Comparison of ENCODE assay signal across 12 mouse cellular contexts in the genomic region with DNA sequence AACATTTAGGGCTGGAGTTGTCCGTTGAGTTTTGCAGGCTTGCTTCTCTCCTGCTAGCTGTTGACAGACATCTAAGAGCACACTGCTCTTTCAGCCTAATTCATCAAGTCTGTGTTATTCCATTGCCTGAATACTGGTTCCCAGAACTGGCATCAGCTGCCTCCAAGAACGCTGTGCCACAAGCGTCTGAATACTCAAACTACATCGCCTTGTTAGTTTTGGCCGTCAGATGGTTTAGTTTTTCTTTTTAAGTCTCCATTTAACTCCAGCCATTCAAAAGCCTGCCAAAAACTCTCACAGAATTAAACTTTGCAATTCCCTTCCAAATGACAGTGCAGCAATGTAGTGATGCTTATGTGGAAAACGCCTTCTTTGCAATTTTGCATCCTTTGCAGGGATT. TPM values are rescaled to one million over a fixed set of nuclear protein-coding genes. Genes with fewer than 3 reads are reported as not detected.
DNase-seq lines count a peak whose midpoint lies in the region; ATAC-seq lines count a peak whose summit lies in the region.
"Had no signal": no experiment of that assay in that cellular context is flagged by ENCODE, and none has a peak within 500 bp of the region (broad histone marks: within the 10 kb centered on the region; RNA-seq: fewer than 3 reads in every experiment).

No protein-coding gene starts in this region.

- DNase-seq in embryonic facial prominence, embryonic 14.5 days (ENCODE audit: low spot score) = peak; percentile 62
- no peak for DNase-seq in embryonic facial prominence, embryonic 10.5 days (ENCODE audit: low spot score)
- DNase-seq in hindbrain, embryonic 10.5 days (ENCODE audit: low spot score) = no peak
- DNase-seq in right cerebral cortex, adult 18-20 months = peak; percentile 35
- DNase-seq in right cerebral cortex, postnatal 25 days = no peak
- DNase-seq in adrenal gland, adult 18-20 months (ENCODE audit: low spot score in 2 of 2) = no peak
- DNase-seq: cerebellum, adult 9-10 months had no signal

- H3K27me3 ChIP-seq in embryonic facial prominence, embryonic 14.5 days (replicated peaks; ENCODE audit: control insufficient read depth, insufficient read depth, low read length) = no peaks in the 10 kb centered on the region
- H3K27me3 ChIP-seq in embryonic facial prominence, embryonic 10.5 days (replicated peaks; ENCODE audit: low read depth, poor library complexity, severe bottlenecking) = no peaks in the 10 kb centered on the region
- no peaks in the 10 kb centered on the region for H3K27me3 ChIP-seq in hindbrain, embryonic 16.5 days (replicated peaks; ENCODE audit: control insufficient read depth, insufficient read depth, low read length)
- H3K27me3 ChIP-seq in hindbrain, embryonic 10.5 days (ENCODE audit: insufficient read depth, poor library complexity, severe bottlenecking) = no peaks in the 10 kb centered on the region
- no peaks in the 10 kb centered on the region for H3K27me3 ChIP-seq in kidney, embryonic 14.5 days (ENCODE audit: control insufficient read depth, insufficient read depth, low read length)

- peak overlapping the region; percentile 20; the same call in 1 of the 2 replicates for H3K4me2 ChIP-seq in embryonic facial prominence, embryonic 14.5 days (ENCODE audit: low read depth, low read length)
- no peak overlapping the region for H3K4me2 ChIP-seq in hindbrain, embryonic 16.5 days (ENCODE audit: low read length)
- H3K4me2 ChIP-seq in kidney, embryonic 14.5 days (replicated peaks; ENCODE audit: low read depth, low read length) = no peak overlapping the region

- no peak overlapping the region for H3K9ac ChIP-seq in embryonic facial prominence, embryonic 14.5 days (ENCODE audit: low read depth, low read length)
- H3K9ac ChIP-seq in hindbrain, embryonic 16.5 days (ENCODE audit: low read depth, low read length) = no peak overlapping the region
- H3K9ac ChIP-seq in kidney, embryonic 14.5 days (ENCODE audit: low read depth, low read length) = no peak overlapping the region
- H3K9ac ChIP-seq: liver, embryonic 14.5 days had no signal

- H3K4me3 ChIP-seq in embryonic facial prominence, embryonic 14.5 days (ENCODE audit: low read depth, low read length) = no peak overlapping the region
- H3K4me3 ChIP-seq in embryonic facial prominence, embryonic 10.5 days = no peak overlapping the region
- no peak overlapping the region for H3K4me3 ChIP-seq in hindbrain, embryonic 16.5 days (ENCODE audit: low read length)
- H3K4me3 ChIP-seq in hindbrain, embryonic 10.5 days = no peak overlapping the region
- H3K4me3 ChIP-seq in kidney, embryonic 14.5 days (ENCODE audit: low read length) = no peak overlapping the region
- H3K4me3 ChIP-seq: myocyte had no signal

- no peak for ATAC-seq in embryonic facial prominence, embryonic 14.5 days (ENCODE audit: low read depth)
- 0 out of 2 replicates have a peak, but pooled peaks have one; percentile 70 for ATAC-seq in hindbrain, embryonic 16.5 days
- ATAC-seq in kidney, embryonic 14.5 days (ENCODE audit: low FRiP score, low TSS enrichment) = no peak

- 59% methylated on average over 6 of the region's 6 CpGs for WGBS in embryonic facial prominence, embryonic 14.5 days
- 87% methylated on average over 6 of the region's 6 CpGs for WGBS in embryonic facial prominence, embryonic 10.5 days
- WGBS in hindbrain, embryonic 16.5 days = 76% methylated on average over 6 of the region's 6 CpGs
- 93% methylated on average over 6 of the region's 6 CpGs for WGBS in hindbrain, embryonic 10.5 days
- 86% methylated on average over 6 of the region's 6 CpGs for WGBS in kidney, embryonic 14.5 days

- H3K36me3 ChIP-seq in embryonic facial prominence, embryonic 14.5 days (ENCODE audit: control insufficient read depth, insufficient read depth, low read length) = no peaks in the 10 kb centered on the region
- H3K36me3 ChIP-seq in embryonic facial prominence, embryonic 10.5 days (replicated peaks) = no peaks in the 10 kb centered on the region
- H3K36me3 ChIP-seq in hindbrain, embryonic 16.5 days (ENCODE audit: control insufficient read depth, insufficient read depth, low read length) = no peaks in the 10 kb centered on the region
- H3K36me3 ChIP-seq in hindbrain, embryonic 10.5 days = no peaks in the 10 kb centered on the region
- H3K36me3 ChIP-seq in kidney, embryonic 14.5 days (ENCODE audit: control insufficient read depth, insufficient read depth, low read length) = no peaks in the 10 kb centered on the region

- no peak overlapping the region for H3K27ac ChIP-seq in embryonic facial prominence, embryonic 14.5 days (replicated peaks; ENCODE audit: low read depth, low read length)
- no peak overlapping the region for H3K27ac ChIP-seq in embryonic facial prominence, embryonic 10.5 days (replicated peaks)
- no peak overlapping the region for H3K27ac ChIP-seq in hindbrain, embryonic 16.5 days (ENCODE audit: low read depth, low read length)
- no peak overlapping the region for H3K27ac ChIP-seq in hindbrain, embryonic 10.5 days
- H3K27ac ChIP-seq in kidney, embryonic 14.5 days (ENCODE audit: low read depth, low read length) = no peak overlapping the region
- H3K27ac ChIP-seq: liver, embryonic 14.5 days had no signal

- H3K4me1 ChIP-seq in embryonic facial prominence, embryonic 14.5 days (ENCODE audit: control insufficient read depth, insufficient read depth, low read length) = no peaks in the 10 kb centered on the region
- H3K4me1 ChIP-seq in embryonic facial prominence, embryonic 10.5 days = no peaks in the 10 kb centered on the region
- no peaks in the 10 kb centered on the region for H3K4me1 ChIP-seq in hindbrain, embryonic 16.5 days (ENCODE audit: control insufficient read depth, insufficient read depth, low read depth, low read length)
- no peaks in the 10 kb centered on the region for H3K4me1 ChIP-seq in hindbrain, embryonic 10.5 days (replicated peaks)
- no peaks in the 10 kb centered on the region for H3K4me1 ChIP-seq in kidney, embryonic 14.5 days (ENCODE audit: control insufficient read depth, insufficient read depth, low read length)

- H3K9me3 ChIP-seq in embryonic facial prominence, embryonic 14.5 days (ENCODE audit: control insufficient read depth, low read length) = no peaks in the 10 kb centered on the region
- no peaks in the 10 kb centered on the region for H3K9me3 ChIP-seq in embryonic facial prominence, embryonic 10.5 days
- no peaks in the 10 kb centered on the region for H3K9me3 ChIP-seq in hindbrain, embryonic 16.5 days (ENCODE audit: control insufficient read depth, low read length)
- H3K9me3 ChIP-seq in hindbrain, embryonic 10.5 days = no peaks in the 10 kb centered on the region
- H3K9me3 ChIP-seq in kidney, embryonic 14.5 days (ENCODE audit: control insufficient read depth, low read length) = no peaks in the 10 kb centered on the region

RNA-seq across cellular contexts. Expression of a gene that starts 1.4 kb away (rescaled TPM):
- polyA plus RNA-seq in embryonic facial prominence, embryonic 14.5 days (2014; fragmentation: Nextera tagmentation; extraction: Ambion mirVana) = 8.3 and 10.0 TPM in 2 replicates
- polyA plus RNA-seq in embryonic facial prominence, embryonic 10.5 days (2016; fragmentation: Nextera tagmentation; extraction: Ambion mirVana) = 0.45 and 1.1 TPM in 2 replicates
- polyA plus RNA-seq in hindbrain, embryonic 16.5 days (2015; fragmentation: Nextera tagmentation; extraction: Ambion mirVana) = 13.7 and 24.4 TPM in 2 replicates
- 0.61 and 0.90 TPM in 2 replicates for polyA plus RNA-seq in hindbrain, embryonic 10.5 days (2016; fragmentation: Nextera tagmentation; extraction: Ambion mirVana)
- total RNA-seq in adrenal gland, adult 18-20 months (2021) = under 1 TPM in 1 of 2 experiments, not detected in 1; 0.46 TPM
- not detected in 2 replicates for polyA plus RNA-seq in kidney, embryonic 14.5 days (2014; fragmentation: Nextera tagmentation; extraction: Ambion mirVana)
- total RNA-seq: gastrocnemius, adult 8-10 months had no signal
- polyA plus RNA-seq: liver, embryonic 14.5 days; myocyte had no signal

RNA-seq across cellular contexts. Expression of a gene that starts 30.5 kb away (rescaled TPM):
- polyA plus RNA-seq in embryonic facial prominence, embryonic 14.5 days (2014; fragmentation: Nextera tagmentation; extraction: Ambion mirVana) = 32.8 and 34.4 TPM in 2 replicates
- polyA plus RNA-seq in embryonic facial prominence, embryonic 10.5 days (2016; fragmentation: Nextera tagmentation; extraction: Ambion mirVana) = 72.8 and 76.0 TPM in 2 replicates
- polyA plus RNA-seq in hindbrain, embryonic 16.5 days (2015; fragmentation: Nextera tagmentation; extraction: Ambion mirVana) = 20.7 and 22.9 TPM in 2 replicates
- 81.9 and 97.8 TPM in 2 replicates for polyA plus RNA-seq in hindbrain, embryonic 10.5 days (2016; fragmentation: Nextera tagmentation; extraction: Ambion mirVana)
- 10 to 100 TPM; 11.9 to 14.4 TPM for total RNA-seq in adrenal gland, adult 18-20 months (2021)
- 46.8 and 60.8 TPM in 2 replicates for polyA plus RNA-seq in kidney, embryonic 14.5 days (2014; fragmentation: Nextera tagmentation; extraction: Ambion mirVana)

RNA-seq across cellular contexts. Expression of a gene that starts 54.6 kb away (rescaled TPM):
- polyA plus RNA-seq in embryonic facial prominence, embryonic 14.5 days (2014; fragmentation: Nextera tagmentation; extraction: Ambion mirVana) = 258 and 290 TPM in 2 replicates
- 579 and 587 TPM in 2 replicates for polyA plus RNA-seq in embryonic facial prominence, embryonic 10.5 days (2016; fragmentation: Nextera tagmentation; extraction: Ambion mirVana)
- 65.0 and 67.4 TPM in 2 replicates for polyA plus RNA-seq in hindbrain, embryonic 16.5 days (2015; fragmentation: Nextera tagmentation; extraction: Ambion mirVana)
- polyA plus RNA-seq in hindbrain, embryonic 10.5 days (2016; fragmentation: Nextera tagmentation; extraction: Ambion mirVana) = 389 and 567 TPM in 2 replicates
- total RNA-seq in adrenal gland, adult 18-20 months (2021) = 1 to 10 TPM; 5.1 to 5.3 TPM
- polyA plus RNA-seq in kidney, embryonic 14.5 days (2014; fragmentation: Nextera tagmentation; extraction: Ambion mirVana) = 497 and 807 TPM in 2 replicates

Comparison
In these comparisons a context has a peak if more than half of its experiments do, and no peak if none do; other contexts are left out.
1. DNase-seq: peak in embryonic facial prominence, embryonic 14.5 days (single experiment) and right cerebral cortex, adult 18-20 months (single experiment); none in embryonic facial prominence, embryonic 10.5 days (single experiment), hindbrain, embryonic 10.5 days (single experiment), right cerebral cortex, postnatal 25 days (single experiment) and adrenal gland, adult 18-20 months (0 of 2).